Mouse (Mus musculus): ENCODE measurements at regions not wholly inside any gene's neighbourhood (a gene's known extent, or its start where the extent isn't known, plus 50 kb on each side); places are given as distances from the start of the nearest gene placed in this dataset.

DNA sequence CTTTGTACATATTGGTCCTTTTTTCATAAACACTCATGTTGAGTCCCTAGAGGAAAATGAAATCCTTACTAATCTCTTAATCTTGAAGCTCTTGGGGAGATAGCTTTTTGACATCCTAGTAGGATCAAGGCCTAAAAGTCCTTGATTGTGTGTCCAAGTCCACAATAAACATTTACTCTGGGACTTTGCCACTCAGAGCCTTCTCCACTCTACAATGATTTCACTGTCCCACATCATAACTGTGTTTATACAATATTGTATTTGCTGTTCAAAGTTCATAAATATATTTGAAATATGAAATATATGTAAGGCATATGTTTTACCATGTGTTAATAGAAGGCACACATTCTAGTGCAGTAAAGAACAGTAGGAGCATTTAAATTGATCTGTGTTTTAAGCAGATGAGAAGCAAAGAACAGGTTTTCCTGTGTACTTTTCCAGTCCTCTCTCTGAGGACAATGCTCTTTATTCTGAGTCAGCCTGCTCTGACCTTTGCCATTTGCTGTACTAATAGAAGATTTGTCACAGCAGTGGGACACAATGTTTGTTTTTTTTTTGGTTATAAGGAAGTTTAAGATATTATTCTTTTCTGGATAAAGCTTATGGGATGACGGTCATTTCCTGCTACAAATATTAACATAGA, 130.7 kb upstream of the Gprin3 start:
- DNase-seq (ENCODE audit: low spot score in 2 of 2), result no peak

DNA sequence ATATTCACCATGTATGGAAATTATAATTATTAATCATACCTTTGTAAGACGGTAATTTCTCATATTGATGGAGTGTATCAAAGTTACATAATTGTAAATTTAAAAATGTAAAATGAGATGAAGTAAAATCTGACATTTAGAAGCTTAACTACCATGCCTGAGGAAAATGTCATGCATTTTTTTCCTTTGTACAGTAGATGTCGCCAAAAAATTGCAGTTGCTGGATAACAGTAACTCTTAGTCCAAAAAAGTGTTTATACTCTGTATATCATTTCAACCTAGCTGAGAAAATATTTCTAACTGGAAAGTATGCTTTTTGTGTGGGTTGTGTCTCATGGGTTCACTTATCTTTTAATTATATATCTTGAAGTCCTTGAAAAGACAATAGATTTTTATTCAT, 110.9 kb upstream of the Gprin3 start:
- DNase-seq (ENCODE audit: low spot score in 2 of 2), result no peak

DNA sequence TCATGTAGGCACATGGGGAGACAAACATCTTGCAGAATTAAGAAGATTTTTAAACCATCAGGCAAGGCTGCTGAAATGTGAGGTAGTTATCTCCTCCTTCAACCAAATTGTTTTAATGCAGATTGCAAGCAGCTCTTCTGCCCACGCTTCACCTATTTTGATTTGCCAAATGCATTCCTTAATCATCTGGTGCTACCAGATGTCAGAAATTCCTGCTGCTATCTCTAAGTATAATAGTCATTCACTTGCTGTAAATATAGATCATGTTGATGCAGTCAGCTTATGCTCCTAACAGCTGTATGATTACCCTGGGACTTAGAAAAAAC, 98.8 kb upstream of the Gprin3 start:
- no peak for DNase-seq (ENCODE audit: low spot score in 2 of 2)

DNA sequence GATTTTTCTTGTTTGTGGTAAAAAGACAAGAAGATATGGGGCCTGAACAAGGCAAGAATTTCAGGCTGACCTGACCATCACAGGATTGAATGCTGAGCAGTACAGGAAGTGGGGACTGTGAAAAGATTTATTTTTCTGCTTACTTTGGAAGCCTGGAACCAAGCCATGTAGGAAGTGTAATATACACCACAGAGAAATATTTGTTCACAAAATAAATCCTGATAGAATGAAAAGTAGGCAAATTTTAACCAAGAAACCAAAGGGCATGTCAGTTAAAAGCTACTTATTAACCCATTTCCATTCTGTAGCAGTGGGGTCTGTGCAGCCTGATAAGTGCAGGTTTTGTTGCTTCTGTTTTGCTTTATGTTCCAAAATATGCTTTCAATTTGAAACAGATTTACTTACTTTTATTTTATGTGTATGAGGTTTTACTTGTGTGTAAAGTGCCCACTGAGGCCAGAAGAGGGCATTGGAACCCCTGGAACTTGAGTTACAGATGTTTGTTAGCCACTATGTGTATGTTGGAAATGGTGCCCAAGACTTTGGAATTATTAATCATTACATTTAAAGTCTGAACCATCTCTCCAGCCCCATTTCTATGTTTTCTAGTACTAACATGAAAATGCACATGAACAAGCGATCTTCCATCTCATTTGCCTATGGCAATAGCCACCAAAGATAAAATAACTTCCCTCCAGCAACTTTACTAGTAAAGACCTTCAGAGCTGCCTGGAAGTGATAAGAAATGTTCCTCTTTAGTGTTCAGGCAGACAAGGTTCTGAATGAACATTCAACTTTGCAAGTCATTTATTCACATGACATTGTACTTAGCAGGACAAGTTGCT, 98.2 kb upstream of the Gprin3 start:
- DNase-seq (ENCODE audit: low spot score in 2 of 2), result no peak

DNA sequence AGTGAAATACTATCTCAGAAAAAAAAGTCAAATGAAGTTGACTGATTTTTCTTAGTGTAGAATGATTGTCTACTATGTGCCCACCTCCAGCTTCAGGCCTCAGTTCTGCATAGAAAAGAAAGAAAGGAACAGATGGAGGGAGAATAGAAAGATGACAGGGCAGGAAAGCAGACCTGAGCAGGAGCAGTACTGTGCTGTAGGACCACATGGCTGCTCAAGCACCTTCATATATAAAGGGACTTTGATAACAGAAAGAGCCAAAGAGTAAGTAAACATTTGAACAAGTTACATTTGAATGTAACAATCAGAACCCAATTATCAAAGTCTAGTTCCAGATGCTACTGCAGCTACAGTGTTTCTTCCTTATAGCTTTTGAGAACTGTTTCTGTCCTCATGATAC, 96.9 kb upstream of the Gprin3 start:
- DNase-seq (ENCODE audit: low spot score in 2 of 2), result no peak

DNA sequence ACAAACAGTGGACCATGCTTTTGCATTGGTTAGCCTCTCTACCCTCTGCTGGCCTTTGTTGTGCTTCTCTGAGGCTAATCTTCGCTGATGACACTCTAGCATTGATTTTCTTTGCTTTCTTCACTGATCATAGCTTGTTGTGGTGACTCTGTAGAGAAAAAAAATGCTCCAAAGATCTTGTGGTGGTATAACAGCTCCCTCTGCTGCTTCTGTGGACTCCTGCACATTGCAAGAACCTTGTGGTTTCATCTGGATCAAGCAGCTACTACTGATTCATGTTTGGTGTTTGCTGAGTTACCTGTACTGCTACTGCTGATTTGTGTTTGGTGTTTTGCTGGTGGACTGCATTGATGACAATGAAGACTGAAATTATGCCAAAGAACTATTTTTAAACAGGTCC, 74.7 kb upstream of the Gprin3 start:
- peak in 1 of 2 experiments; percentile 9 for DNase-seq (ENCODE audit: low spot score in 2 of 2)

DNA sequence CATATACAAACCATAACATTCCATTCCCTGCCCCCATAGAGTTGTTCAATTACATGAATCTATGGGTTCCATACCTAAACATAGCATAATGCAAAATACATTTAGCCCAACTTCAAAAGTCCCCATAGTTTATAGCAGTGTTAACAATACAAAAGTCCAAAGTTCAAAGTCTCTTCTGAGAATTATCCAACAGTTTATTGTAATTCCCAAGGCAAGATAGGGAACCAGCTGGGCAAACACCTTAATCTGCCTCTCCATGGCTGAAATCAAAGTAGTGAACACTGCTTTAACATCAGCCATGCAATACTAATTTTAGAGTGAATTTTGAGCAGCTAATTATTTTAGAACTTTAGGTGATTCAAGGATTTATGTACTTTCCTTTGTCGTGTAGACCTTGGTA, 72.7 kb upstream of the Gprin3 start:
- no peak for DNase-seq (ENCODE audit: low spot score in 2 of 2)

DNA sequence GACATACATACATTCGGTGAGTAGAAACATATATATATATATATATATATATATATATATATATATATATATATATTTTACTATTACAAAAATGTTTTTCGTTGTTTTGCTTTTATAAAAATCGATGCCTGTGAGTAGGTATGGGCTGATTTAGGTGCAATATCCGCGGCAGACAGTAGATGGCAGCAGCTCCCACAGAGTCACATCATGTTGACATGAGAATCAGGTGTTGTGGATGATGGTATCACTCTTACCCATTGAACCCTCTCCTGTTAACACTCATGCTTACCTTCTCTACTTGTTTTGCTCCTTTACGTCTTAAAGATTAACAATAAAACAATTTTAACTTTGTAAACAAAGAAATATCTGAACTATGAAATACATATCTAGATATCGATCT, 72.0 kb upstream of the Gprin3 start:
- peak; percentile 9 to 24 for DNase-seq (ENCODE audit: low spot score in 2 of 2)

DNA sequence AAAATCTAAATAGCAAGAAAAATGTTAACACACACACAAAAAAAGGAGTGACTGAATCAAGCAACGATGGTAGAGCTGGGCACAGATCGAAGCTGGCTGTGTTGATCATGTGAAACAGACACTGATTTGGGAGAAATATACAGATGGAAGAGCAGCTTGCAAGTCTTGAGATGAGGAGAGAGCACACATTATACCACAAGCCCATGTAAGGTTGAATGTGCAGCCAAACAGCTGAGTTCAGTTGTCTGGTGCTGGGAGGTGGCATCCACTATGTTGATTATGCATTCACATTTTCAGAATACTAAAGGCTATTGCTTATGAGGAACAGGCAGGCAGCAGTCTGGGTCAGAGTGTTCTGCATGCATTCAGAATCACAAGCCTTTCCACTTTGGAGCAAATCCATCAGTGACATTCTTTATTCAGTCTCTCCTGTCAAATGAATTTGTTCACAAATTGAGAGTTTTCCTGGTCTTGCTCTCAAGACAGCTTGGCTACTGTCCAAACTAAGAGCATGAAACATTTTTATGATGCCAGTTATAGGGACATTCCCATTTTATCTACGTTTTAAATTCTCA, 63.0 kb upstream of the Gprin3 start:
- no peak for DNase-seq (ENCODE audit: low spot score in 2 of 2)

DNA sequence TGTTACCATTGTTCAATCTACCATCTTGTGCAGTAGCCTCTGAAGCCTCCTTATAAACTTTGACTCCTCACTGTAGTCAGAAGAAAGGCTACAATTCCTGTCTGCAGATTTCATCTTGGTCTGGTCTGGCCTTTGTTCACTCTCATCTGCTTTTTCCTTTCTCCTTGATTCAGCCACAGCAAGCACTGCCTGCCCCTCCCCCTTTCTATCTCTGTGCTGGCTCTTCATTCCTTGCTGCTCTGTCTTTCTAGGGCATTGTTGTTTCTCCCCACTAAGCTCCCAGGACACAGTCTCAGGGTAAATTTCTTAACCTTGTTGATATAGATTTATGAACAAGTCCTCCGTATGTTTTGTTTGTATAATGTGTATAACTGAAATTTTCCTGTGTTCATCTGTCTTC, 62.3 kb upstream of the Gprin3 start:
- DNase-seq (ENCODE audit: low spot score in 2 of 2), result no peak

DNA sequence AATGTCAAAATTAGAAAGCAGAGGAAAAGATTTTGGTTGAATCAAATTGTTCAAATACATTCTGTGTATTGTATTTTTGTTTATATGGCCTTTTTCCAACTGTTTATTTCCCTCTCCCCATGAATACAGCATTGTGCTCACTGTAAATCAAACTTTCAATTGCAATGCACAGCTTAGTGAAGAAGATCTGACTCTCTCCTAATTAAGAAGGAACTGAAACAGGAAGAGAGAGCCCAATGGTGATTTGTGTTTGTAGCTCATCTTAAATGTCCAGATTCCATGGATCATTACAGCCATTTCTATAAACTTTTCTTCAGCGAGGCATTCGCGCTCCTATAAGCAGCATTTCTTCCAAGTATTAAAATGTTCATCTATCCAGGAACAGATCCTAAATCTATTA, 57.9 kb upstream of the Gprin3 start:
- no peak for DNase-seq (ENCODE audit: low spot score in 2 of 2)

DNA sequence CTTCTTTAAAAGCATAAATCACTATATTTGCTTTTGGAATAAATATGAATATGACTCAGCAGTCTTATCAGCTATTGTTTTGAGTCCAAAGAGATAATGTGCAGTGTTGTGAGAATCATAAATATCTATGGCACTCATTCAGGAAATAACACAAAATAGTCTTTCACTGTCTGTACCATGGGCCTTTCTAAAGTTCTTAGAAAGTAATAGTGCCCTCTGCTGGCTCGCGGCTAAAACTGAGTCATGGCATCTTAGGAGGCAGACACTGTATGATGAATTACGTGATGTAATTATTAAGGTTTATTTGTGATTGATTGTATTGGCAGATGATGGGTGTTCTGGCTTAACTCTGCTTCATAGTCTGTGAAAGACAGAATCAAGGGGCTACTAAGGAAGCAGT, 57.5 kb upstream of the Gprin3 start:
- DNase-seq (ENCODE audit: low spot score in 2 of 2), result peak in 1 of 2 experiments; percentile 8

Data from right cerebral cortex, postnatal 36 days (tissue).